Mouse (Mus musculus): ENCODE measurements at regions not wholly inside any gene's neighbourhood (a gene's known extent, or its start where the extent isn't known, plus 50 kb on each side); places are given as distances from the start of the nearest gene placed in this dataset.

- DNase-seq (ENCODE audit: low spot score in 2 of 2), result no peak
Observed at GRCm38 (mm10) chr8:126808496-126808895, 137.1 kb downstream of the Tomm20 start.

GRCm38 (mm10) chr8:126807171-126807768, 138.4 kb downstream of the Tomm20 start:
- DNase-seq (ENCODE audit: low spot score in 2 of 2), result no peak

- no peak for DNase-seq (ENCODE audit: low spot score in 2 of 2)
Observed at GRCm38 (mm10) chr8:126806591-126806990, 139.1 kb downstream of the Tomm20 start.

DNA sequence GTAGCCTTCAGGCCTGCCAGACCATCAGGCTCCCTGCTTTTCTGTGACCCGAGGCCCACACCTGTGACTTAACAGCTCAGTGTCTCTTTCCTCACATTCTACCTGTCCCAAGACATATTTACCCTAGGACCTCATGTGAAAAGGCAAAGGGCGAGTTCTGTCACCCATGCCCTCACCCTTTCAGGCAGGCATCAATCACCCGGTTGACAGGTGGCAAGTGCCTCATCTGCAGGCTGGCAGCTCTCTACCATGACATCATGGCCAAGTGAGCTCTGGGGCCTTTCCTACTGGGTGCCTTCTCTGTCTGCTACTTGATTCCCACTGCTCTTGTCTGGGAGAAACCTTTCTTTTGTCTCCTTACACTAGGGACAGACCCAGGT, 139.5 kb downstream of the Tomm20 start:
- no peak for DNase-seq (ENCODE audit: low spot score in 2 of 2)

GRCm38 (mm10) chr8:126805365-126806180, 140.1 kb downstream of the Tomm20 start:
- DNase-seq (ENCODE audit: low spot score in 2 of 2), result peak; percentile 35 to 47

DNA sequence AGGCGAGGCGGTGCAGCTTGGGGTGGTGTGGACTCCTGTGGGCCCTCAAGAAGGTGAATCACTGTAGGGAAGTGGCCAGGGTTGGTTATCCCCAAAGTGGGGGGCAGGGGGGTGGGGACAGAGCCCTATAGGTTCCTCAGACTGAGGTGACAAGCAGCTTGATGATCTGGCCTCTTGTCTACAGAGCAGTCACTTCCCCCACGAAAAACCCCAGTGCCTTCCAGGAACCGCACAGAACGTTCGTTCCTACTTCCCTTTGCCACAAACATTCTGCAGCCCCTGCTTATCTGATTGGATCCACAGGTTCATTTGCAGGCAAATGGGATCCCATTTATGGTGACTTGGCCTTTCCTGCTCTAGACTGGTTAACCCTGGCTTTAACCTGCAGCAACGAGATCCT, 141.5 kb downstream of the Tomm20 start:
- no peak for DNase-seq (ENCODE audit: low spot score in 2 of 2)

DNA sequence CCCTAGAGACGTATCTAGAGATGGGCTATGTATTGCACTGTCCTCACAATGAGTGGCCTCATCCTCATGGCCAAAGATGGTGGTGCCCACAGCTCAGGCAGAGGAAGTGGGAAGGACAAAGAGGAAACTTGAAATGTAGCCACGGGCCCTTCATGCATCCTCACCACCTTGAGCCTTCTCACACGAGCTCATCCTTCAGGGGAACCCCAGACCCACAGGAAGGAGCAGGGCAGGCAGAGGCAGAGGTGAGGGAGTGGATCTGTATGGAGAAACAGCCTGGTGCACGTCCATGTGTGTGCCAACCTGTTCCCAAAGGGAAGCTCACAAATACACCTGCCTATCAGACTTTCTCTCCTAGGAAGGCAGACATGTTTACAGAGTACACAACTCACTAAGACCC, 143.0 kb downstream of the Tomm20 start:
- DNase-seq (ENCODE audit: low spot score in 2 of 2), result no peak

GRCm38 (mm10) chr8:126800976-126801375, 144.7 kb downstream of the Tomm20 start:
- no peak for DNase-seq (ENCODE audit: low spot score in 2 of 2)

- DNase-seq (ENCODE audit: low spot score in 2 of 2), result no peak
Observed at GRCm38 (mm10) chr8:126797571-126798334, 147.9 kb downstream of the Tomm20 start.

DNA sequence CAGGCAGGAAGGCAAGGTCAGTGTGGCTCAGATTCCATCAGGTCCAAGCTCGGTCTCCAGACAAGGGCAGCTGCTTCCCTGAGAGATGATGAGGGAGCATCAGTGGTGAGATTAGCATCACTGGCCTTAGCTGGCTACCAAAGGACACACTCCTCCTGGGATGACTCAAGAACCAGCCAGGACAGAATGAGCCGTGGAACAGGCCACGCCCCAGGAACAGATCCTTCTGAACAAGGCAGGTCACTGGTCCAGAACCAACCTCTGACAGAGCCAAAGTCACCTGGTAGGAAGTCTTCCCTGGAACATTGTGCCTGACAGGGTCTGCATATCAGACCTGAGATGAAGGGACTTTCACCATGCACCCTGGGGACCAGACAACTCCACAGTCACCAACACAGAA, 152.0 kb downstream of the Tomm20 start:
- no peak for DNase-seq (ENCODE audit: low spot score in 2 of 2)

DNA sequence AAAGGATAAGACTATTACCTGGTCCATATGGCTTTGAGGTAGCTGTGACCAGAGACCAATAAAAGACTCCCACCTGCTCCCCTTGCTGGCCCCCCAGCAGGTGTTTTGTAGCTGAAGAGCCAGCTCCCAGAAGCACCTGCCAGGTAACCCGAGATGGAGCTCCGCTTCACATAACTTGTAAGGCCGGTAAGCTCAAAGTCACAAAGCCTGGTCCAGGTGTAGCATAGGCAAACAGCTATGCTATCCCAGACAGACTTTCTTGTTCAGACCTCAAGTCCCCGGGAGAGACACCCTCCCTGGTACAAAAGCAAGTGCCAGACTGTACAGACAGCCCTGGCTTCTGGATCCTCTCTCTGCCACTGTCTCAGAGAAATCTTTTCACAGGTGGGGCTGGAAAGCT, 154.6 kb downstream of the Tomm20 start:
- no peak for DNase-seq (ENCODE audit: low spot score in 2 of 2)

- no peak for DNase-seq (ENCODE audit: low spot score in 2 of 2)
Observed at GRCm38 (mm10) chr8:126790214-126790613, 155.4 kb downstream of the Tomm20 start.

DNA sequence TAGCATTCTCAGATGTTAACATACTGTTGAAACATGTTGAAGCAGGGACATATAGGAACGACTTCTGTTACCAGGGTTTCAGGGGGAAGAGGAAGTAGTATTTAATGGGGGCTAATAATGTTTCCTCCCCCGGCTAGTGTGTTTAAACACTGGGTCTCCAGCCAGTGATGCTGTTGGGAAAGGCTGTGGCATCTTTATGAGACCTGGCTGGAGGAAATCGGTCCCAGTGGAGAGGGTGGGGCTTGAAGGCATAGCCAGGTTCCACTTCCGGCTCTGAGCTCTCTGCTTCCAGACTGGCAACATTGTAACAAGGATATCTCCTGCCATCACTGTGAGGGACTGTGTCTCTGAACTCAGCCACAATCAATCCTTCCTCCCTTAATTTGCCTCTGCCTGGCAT, 156.6 kb downstream of the Tomm20 start:
- no peak for DNase-seq (ENCODE audit: low spot score in 2 of 2)

GRCm38 (mm10) chr8:126788669-126789068, 157.0 kb downstream of the Tomm20 start:
- peak in 1 of 2 experiments; percentile 20 for DNase-seq (ENCODE audit: low spot score in 2 of 2)

- no peak for DNase-seq (ENCODE audit: low spot score in 2 of 2)
Observed at GRCm38 (mm10) chr8:126787398-126787797, 158.2 kb downstream of the Tomm20 start.

DNA sequence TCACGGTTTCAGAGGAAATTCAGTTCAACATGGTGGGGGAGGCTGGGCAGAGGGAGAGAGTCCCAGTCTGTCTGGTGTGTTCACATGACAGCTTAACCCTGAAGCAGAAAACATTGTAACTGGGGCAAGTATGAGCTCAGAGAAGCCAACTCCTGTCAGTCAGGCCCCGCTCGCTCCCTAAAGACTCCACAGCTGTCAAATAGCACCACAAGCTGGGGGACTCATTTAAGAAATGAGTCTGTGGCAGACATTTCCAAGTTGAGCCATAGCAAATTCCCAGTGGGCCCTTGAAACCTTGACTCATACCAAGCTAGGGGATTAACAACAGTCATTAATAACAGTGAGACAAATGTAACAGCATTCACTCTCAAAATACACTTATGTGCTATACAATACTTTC, 160.4 kb downstream of the Tomm20 start:
- no peak for DNase-seq (ENCODE audit: low spot score in 2 of 2)

GRCm38 (mm10) chr8:126784604-126785003, 161.0 kb downstream of the Tomm20 start:
- DNase-seq (ENCODE audit: low spot score in 2 of 2), result no peak

DNA sequence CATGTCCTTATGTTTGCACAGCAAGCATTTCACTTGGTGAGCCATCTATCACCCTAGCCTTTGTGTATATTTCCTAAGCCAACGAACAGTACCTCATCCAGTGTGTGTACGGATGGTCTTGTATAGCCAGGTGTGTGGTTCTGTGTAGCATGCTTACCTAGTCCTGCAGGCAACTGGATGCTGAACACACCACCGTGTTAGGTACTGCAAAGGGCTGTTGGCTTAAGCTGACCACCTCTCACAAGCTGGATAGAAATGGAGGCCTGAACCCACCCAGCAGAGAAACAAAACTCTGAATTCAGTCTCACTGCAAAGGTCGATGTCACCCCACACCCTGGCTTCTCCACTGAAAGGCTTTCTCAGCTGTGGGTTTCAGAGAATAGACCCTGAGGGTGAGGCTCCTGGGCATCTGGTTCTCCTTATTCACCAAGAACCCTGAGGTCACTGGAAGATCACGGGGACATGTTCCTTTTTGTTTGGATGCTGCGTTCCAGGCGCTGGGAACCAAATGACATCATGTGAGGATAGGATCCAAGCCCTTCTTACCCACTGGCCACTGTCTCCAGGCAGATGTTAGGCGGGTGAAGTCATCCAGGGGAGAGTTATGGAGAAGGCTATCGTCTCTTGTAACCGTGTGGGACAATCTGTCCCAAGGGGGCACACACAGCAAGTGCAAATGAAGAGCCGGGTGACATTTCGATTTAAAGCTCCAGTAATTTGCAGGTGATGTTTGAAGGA, 161.8 kb downstream of the Tomm20 start:
- DNase-seq (ENCODE audit: low spot score in 2 of 2), result no peak

- DNase-seq (ENCODE audit: low spot score in 2 of 2), result no peak
Observed at GRCm38 (mm10) chr8:126778673-126779072, 167.0 kb downstream of the Tomm20 start.

DNA sequence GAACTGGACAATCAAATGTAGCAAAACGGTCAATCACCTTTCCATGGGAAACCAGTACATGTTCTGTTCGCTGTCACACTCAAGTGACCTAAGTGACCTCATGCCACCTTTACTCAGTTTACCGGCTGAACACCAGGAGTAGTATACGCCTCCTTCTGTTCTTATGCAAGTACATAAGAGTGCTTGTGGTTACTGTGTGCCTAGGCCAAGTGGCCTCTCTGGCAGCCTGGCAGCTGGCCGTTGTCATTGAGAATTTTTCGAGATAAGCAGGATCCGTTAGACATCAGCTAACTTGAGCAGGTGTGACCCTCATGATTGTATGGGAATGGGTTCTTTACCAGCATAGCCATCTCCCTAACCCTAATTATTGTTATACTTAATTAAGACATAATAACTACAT, 167.5 kb downstream of the Tomm20 start:
- no peak for DNase-seq (ENCODE audit: low spot score in 2 of 2)

DNA sequence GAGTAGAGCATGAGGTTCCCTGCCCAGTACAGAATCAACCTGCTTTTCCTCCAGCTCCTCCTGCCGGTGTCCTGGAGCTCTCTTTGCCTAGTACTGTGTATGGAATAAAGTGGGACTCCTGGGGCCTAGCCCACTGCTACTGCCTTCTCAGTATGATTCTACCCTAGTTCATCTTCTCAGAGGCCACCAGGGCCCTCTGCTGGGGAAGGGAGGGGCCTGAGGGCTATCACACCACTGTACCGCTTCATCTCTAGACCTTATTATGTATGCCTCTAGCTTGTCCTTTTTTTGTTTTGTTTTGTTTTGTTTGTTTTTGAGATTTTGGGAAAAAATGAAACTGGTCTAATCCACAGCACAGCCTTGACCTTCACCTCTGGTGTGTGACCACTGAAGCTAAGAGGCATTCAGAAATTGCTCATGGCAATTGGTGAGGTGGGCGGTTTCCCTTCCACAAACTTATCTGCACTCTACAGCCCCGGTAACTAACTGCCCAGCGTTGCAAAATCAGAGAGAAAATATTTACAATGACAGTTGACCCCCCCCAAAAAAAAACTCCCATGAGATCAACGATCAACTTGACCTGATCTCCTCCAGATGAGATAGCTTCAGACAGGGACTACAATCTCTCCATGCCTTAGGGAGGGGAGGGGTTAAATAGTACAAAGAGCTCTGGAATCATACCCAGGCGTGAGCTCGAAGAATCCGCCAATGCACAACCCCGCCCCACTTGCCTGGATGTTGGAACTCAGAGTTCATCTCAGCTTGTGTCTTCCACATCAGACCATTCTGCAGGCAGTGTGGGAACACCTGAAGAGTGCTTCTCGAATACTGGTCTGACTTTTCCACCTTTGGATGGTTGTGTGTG, 168.8 kb downstream of the Tomm20 start:
- DNase-seq (ENCODE audit: low spot score in 2 of 2), result no peak
